Mouse (Mus musculus): ENCODE data around the gene Phf5a.
"Not testable (repeated sequence)": the region's sequence is repeated elsewhere in the genome, so short reads cannot be mapped to it uniquely, and the experiment has no call there.

Phf5a gene

DNA sequence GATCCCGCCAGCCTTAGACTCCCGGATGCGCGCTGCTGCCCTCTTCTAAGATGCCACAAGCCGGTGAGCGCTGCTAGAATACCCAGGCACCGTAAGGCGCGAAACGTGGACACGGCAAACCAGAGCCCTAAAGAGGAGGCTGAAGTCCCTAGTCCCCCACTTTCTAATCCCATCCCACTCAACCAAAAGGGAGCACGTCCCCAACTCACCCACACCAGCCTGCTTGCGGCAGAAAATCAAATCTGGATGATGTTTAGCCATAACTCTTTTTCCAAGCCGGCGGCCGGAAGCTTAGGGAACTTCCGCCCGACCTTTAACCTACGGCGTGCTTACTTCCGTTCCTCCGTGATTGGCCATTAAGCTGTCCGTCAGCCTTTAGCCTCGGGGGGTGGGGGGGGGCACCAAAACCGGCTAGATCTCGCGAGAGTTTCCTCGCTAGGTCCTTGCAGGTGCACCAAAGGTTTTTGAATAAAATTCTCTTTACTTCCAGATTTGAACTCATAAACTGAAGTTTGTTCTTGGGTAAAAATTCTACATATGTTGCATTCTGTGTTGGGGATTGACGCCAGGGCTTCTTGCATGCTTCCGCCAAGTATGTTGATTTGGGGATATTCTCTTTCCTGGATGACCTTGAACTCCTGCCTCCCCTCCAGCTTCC lies at the start of gene Phf5a:
Gene Phf5a, minus strand, starts transcription at position 308 of the 658 bp plus-strand sequence.
- peak; percentile 73 to 74 for DNase-seq (ENCODE audit: low spot score in 2 of 2)

DNA sequence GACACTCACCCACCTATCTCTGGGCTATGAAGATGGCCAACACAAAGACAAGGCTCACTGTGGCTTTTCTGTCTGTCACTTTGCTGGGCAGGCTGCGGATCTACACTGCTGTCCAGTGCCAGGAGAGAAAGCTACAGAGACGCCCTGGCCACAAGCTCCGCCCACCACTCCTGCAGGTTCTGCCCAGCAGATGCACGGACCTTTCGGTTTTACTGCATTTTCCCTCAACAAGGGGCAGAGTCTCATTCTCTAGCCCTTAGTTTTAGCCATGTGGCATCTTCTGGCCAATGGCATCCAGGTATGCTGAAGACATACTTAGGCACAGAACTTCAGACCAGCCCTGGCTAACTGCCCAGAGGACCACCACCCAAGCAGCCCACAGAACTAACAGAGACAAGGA lies 49.5 kb upstream of the Phf5a start:
- DNase-seq (ENCODE audit: low spot score in 2 of 2): no peak

DNA sequence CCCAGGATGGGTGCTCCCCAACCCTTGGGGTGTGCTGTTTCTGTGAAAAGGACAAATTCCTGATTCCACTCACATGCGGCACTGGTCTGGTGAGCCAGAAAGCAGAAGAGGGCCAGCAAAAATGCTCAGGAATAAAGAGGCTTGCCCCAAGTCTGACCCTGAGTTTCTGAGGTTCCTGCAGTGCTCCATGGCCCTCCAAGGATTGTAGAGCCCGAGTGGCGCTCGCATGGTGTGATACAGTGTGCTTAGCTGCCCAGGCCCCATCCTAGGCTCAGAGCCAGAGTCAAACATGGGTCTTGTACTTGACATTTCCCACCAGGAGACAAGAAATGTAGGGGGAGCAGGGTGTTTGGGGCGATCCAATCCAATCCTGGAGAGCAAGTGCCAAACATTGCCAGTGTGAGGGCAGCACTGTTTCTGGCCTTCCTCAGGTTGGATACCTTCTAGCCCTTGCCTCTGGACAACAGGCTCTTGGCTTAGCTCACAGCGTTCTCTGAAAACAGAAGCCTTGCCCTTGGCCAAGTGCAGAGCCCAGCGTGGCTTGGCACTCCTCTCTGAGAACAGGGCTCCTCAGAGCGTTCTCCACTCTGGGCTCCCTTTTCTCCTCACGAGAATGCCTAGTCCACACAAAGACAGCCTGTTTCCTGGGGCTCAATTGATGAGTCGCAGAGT lies 49.0 kb upstream of the Phf5a start:
- no peak for DNase-seq (ENCODE audit: low spot score in 2 of 2)

DNA sequence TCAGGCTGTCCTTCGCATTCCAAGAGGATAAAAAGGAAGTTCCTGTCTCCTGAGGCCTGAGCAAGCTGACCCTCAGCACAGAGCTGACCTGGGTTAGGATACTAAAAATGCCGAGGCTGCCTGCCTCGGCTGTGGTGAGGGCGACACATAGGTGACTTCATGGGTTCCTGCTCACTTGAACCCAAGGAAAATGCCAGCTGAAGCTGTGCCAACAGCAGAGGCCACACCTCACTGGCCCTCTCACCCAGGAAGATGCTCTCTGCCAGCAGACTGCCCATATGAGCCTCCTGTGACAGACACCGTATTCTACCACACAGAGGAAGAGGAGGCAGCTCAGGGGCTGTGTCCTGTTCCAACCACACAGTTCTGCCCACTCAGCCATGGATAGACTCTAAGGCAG lies 47.4 kb upstream of the Phf5a start:
- DNase-seq (ENCODE audit: low spot score in 2 of 2): no peak

DNA sequence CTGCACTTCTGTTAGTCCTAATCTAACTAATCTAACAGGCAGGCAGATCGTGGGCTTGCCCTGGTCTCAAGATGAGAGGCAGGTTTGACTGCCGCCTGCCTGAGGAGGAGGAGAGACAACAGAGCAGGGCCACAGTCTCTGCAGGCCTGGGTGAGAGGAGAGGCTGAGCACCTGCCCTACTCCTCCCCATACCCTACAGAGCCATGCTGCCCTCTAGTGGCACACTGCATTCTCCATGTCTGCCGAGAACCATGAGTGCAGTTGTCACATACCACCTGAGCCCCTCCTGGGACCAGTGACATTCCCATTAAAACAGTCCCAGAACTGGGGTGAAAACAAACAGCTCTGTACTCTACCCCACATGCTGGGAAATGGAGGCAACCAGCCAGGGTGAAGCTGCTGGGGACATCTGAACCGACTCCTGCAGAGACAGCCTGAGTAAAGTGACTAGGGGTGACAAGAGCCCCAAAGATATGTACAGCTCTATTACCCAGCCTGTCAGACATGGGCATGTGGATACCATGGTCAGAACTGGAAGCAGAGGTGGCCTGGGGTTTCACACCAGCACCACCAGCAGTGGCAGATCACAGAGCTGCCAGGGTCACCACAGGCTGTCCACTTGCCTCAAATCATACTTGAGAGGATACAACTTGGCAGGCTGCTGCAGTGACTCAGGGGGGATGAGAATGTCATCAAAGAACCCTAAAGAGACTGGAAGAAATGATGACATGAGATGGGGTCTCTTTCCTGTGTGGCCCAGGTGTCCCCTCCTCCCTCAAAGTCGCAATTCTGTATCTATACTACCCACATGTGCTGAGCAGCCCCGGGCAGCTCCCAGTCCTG lies 46.1 kb upstream of the Phf5a start:
- DNase-seq (ENCODE audit: low spot score in 2 of 2): peak in 1 of 2 experiments; percentile 61

DNA sequence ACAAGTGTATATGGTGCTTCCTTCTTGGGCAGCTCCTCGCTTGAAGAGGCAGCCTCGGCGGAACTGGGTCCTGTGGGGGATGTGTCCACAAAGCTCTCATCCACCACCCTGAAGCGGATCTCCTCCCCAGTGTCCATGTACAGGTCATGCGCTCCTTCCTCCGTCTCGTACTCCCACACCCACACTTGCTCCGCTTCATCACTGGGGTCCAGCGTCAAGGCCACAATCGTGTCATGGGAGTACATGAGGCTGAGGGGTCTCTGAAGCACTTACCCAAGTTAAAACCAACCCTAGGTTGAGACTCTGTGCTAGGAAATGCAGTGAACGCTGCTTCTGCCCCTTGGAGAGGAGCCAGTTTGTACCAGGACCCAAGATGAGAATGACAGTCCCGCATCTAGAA lies 45.5 kb upstream of the Phf5a start:
- no peak for DNase-seq (ENCODE audit: low spot score in 2 of 2)

DNA sequence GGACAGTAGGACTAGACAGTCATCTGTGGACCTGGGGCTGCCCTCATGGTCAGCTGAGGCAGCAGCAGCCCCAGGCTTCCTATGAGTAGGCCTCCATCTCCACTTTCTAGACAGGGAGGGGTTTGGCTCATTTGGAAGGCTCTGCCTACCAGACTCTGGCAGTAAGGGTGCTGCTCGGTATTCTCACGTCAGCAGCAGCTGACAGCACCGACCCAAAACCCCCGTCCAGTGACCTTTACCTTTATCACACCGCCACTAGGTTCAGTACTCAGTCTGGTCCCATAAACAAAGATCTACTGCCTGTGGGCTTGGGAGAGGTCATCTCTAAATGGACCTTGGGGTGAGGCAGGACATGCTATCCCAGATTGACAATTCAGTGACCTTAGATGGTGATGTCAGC lies 44.0 kb upstream of the Phf5a start:
- no peak for DNase-seq (ENCODE audit: low spot score in 2 of 2)

DNA sequence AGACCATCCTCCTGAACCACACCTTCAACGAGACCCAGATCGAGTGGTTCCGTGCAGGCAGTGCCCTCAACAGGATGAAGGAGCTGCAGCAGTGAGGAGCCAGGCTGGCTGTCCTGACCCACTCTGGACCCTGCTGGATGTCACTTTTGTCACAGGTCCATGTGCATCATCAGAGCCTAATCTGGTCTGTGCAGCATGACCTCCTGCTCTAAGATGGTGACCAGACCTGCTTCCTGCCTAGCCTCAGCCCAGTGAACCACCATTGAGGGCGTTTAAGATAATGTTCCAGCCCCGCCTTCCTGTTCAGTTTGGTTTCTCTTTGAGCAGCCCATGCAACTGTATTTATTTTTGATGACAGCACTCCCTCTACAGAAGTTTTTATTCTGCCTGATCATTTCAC lies 43.0 kb upstream of the Phf5a start:
- no peak for DNase-seq (ENCODE audit: low spot score in 2 of 2)

DNA sequence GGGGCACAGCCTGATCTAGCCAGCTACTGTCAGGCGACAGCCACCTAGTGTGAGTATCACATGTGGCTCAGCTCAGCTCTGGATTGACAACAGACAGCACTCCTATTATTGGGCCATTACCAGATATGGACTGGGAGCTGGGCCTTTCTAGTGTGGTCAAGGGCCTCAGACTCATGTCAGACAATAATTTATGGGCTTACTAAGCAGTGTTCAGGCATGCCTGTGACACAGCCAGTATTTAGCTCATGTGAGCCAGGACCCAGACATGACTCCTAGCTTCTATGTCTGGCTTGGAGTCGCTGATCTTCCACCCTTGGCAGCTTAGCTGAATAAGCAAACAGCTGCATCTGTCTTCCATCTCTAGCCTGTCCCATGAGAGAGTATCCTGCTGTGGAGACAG lies 40.8 kb upstream of the Phf5a start:
- DNase-seq (ENCODE audit: low spot score in 2 of 2): no peak

DNA sequence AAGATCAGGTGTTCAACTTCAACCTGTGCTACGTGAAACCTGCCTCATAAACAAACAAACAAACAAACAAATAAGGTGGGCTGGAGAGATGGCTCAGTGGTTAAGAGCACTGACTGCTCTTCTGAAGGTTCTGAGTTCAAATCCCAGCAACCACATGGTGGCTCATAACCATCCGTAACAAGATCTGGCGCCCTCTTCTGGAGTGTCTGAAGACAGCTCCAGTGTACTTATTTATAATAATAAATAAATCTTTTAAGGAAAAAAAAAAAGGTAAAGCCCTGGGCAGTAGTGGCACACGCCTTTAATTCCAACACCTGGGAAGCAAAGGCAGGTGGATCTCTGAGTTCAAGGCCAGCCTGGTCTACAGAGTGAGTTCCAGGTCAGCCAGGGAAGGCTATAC lies 37.1 kb upstream of the Phf5a start:
- DNase-seq (ENCODE audit: low spot score in 2 of 2): not testable (repeated sequence)

DNA sequence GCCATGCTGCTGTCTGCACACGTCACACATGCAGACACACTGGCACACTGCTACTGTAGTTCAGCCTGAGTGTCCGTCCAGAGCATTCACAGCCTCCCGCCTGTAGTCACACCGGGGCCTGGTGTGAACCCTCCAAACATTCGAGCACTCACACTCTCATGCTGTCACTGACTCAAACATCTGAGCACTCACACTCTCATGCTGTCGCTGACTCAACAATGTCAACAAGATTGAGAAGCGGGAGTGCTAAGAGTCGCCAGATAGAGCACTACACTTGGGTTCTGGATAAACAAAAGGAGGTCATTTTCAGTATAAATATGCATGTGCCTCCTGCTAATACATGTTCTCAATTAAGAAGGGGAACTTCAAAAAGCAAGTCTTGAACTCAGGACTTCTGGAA lies 36.2 kb upstream of the Phf5a start:
- no peak for DNase-seq (ENCODE audit: low spot score in 2 of 2)

DNA sequence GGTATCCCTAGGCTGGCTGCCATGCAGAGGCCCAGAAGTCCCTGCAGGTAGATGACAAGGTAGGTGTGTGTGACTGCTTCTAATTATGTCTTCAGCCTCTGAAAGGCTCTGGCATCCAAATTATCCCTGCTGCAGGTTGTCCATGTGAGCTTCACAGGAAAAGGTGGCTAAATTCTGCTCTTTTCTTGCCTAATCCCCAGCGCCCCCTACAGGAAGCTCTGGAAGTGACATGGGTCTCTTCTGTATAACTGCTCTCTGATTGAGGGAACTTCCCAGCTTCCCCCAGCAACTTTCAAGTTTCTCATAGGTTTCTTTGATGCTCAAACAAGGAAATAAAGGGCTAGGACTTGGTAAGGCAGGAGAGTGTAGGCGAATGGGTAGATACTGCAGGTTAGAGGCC lies 33.2 kb upstream of the Phf5a start:
- peak in 1 of 2 experiments; percentile 47 for DNase-seq (ENCODE audit: low spot score in 2 of 2)

DNA sequence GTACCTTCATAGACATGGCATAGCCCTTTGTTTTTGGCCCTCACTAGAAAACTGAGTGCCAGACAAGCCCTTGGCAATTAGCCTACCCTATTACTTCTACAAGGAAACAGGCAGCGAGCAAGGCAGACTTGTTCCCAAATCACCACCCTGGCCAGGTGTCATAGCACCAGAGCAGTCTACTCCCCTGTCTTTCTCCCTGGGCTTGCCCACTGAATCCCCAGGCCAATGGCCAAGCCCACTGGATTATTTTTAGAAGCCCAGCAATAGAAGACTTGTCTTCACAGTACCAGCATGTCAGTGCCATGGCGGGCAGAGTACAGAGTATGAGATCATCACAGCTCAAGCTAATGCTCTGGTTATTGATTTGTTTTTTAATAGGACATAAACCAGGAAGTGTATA lies 27.0 kb upstream of the Phf5a start:
- no peak for DNase-seq (ENCODE audit: low spot score in 2 of 2)

DNA sequence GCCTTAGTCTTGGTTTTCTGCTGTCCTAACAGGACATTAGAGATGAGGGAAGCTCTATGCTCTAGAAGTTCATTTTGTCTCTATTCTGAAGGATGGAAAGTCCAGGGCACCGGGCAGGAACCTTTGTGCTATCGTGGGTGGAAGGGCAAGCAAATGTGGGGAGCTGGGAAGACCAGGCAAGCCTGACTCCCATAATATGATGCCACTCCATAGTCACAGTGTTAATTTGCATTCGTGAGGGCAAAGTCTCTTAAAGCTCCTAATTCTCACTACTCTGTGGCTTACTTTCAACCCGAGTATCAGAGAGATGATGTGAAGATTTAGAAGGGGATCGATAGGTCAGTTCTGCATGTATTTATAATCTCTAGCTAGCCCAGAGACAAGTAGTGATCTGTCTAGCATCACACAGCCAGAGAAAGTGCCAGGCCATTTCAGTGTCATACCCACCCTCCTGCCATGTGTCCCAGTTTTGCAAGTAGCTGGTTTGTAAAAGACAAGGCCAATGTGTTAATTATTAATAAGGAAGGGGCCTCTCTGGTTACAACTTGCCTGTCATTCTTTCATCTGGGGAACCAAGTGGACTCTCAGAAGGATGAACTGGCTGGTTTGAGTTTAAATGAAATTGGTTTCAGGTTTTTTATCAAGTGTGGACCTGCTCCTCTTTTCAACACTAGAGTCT lies 26.0 kb upstream of the Phf5a start:
- no peak for DNase-seq (ENCODE audit: low spot score in 2 of 2)

DNA sequence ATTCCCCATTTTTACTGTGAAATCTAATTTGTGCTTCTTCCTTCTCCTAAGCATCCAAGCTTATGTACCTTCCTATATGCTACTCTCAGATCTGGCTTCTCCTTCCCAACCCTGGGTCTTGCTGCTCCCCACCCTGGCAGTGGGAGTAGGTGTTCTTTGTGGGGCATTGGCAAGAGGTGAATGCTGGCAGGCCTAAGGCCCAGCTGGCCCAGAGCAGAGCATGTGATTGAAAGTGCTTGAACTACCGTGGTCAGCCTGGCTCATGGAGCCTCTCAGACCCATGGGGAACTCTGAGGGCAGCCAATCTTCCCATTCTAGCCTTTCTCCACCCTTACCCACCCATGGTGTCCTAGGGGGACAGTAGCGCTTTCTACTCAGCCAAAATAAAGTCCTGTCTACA lies 24.7 kb upstream of the Phf5a start:
- no peak for DNase-seq (ENCODE audit: low spot score in 2 of 2)

DNA sequence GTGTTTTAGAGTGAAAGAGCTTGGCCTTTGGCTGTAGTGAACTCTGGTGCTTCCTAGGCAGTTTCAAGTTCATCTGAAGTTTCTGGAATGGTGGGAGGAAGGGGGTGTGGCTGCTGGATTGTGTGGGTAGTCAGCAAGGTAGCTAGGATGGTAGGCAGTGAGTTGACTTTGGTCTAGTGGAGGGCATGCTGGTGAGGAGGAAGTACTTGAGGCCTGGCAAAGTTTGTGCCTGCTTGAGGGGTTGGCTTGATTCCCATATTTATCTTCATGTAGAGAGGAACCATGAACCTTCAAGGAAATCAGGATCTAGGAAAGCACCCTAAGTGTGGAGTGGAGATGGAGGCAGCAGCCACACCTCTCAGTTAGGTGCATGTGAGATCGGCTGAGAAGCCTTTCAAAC lies 22.3 kb upstream of the Phf5a start:
- DNase-seq (ENCODE audit: low spot score in 2 of 2): no peak

DNA sequence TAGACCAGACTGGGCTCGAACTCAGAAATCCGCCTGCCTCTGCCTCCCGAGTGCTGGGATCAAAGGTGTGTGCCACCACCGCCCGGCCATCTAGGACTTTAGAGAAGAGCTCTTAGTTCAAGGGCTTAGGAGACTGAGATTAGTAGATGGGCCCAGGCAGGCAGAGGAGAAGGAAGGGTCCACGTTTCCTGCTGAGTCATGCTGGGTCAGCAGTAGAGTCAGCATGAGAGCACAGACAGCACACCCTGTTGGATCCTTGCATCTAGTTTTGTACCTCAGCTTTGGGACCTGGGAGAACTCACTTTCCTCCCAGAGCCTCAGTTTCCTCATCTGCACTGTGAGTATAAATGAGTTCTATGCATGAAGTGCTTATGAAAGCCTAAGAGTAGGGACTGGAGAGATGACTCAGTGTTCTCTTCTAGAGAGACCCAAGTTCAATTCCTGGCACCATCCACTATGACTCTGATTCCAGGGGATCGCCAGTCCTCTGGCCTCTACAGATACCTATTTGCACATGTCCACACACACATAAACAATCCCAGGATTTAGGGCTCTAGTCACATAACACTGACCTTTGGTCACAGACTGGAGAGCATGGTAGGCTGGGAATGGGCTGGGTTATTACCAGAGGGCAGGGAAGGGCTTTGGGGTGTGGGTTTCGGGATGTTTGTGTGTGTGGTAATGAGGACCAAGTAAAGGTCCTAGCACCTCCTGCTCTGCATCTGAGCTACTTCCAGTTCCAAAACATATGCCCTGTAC lies 20.3 kb upstream of the Phf5a start:
- DNase-seq (ENCODE audit: low spot score in 2 of 2): no peak

DNA sequence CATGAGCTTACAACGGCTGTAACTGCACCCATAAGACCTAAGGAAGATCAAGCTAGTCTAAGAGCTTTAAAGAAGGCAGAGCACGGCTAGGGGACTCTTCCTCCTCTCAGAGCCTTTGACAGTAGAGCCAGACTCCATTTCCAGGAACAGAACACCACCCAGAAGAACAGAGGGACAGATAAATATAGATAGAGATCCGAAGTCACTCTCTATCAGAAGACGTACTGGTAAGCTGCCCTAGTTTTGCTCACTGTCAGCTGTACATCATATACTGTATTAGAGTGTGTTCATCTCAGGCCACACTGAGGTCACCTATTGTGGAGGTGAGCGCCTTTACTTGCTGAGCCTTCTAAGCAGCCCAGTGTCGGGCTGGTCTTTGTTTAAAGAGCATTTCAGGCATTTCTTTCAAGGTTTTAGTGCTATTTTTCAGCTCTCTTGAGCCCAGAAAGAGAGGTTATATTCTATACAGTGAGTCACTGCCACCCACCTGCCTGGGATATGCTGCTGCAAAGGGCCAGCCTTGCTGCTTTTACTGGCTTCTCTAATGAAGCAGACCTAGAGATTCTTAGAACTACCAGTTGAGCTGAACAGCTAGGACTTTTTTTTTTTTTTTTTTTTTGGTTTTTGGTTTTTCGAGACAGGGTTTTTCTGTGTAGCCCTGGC lies 19.6 kb upstream of the Phf5a start:
- no peak for DNase-seq (ENCODE audit: low spot score in 2 of 2)

DNA sequence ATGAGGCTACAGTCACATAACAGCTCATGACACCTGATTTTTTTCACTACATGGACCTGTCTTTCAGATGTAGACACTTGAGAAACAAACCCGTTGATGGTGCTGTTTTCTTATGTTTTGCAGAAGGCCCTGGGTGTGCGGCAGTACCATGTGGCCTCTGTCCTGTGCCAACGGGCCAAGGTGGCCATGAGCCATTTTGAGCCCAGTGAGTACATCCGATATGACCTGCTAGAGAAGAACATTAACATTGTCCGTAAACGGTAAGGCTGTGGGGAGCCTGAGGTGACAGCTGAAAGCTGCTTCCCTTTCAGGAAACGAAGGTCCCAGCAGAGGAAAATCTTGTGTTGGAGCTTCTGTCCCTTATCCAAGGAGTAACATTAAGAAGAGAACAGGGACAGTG lies 17.5 kb upstream of the Phf5a start:
- DNase-seq (ENCODE audit: low spot score in 2 of 2): no peak

DNA sequence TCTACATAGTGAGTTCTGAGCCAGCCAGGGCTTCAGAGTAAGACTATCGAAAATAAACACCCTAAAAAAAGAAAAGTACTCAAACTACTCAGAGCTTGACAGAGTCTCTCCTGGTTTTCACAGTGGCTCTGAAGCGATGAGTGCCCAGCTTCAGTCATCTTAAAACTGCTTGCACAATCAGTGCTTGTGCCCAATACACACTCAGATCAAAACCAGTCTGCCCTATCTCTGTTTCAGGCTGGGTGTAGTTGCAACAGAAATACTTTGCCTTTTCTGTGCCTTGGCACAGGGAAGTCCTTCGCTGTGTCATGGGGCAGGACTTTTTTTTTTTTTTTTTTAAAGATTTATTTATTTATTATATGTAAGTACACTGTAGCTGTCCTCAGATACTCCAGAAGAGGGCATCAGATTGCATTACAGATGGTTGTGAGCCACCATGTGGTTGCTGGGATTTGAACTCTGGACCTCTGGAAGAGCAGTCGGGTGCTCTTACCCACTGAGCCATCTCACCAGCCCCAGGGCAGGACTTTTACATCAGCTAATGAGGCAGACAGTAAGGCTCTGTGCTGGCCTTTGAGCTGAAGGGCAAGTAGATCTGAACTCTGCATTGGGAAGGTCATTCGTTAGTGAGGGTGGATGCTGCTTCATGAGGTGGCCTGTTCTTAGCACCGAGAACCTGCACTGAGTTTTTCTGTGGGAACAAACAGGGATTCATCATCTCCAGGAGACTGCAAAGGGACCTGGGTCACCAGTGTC lies 15.3 kb upstream of the Phf5a start:
- DNase-seq (ENCODE audit: low spot score in 2 of 2): no peak

Data from urinary bladder, adult 18-20 months (tissue).